Mouse (Mus musculus) forebrain, embryonic 15.5 days (tissue): ENCODE results near the gene Ap1b1. TPM values are rescaled to one million over a fixed set of nuclear protein-coding genes. Genes with fewer than 3 reads are reported as not detected.

Experiments
- ATAC-seq: fragments of 200-750 bp; cut with Nextera tagmentation; replicated peaks from 2 replicates; pipeline ENCODE4 v1.8.0; 2017; ENCODE audit warnings: mild to moderate bottlenecking, moderate TSS enrichment, moderate library complexity
- H3K27ac ChIP-seq: fragments of 300-500 bp; sonication (generic); replicated peaks from 2 replicates; pipeline ENCODE4 v1.5.1; 2015; ENCODE audit warnings: mild to moderate bottlenecking, inconsistent platforms
- H3K27me3 ChIP-seq: fragments of 300-500 bp; sonication (generic); 2 replicates; pipeline ENCODE4 v1.6.1; 2015; ENCODE audit warnings: inconsistent platforms
- H3K36me3 ChIP-seq: fragments of 300-500 bp; sonication (generic); 2 replicates; pipeline ENCODE4 v1.6.1; 2015; ENCODE audit warnings: mild to moderate bottlenecking, inconsistent platforms
- H3K4me1 ChIP-seq: fragments of 300-500 bp; sonication (generic); 2 replicates; pipeline ENCODE4 v1.6.1; 2015; ENCODE audit warnings: inconsistent platforms
- H3K4me2 ChIP-seq: fragments of 300-500 bp; sonication (generic); replicated peaks from 2 replicates; pipeline ENCODE4 v1.6.1; 2015; ENCODE audit warnings: mild to moderate bottlenecking, inconsistent platforms
- H3K4me3 ChIP-seq: fragments of 300-500 bp; sonication (generic); 2 replicates; pipeline ENCODE4 v1.5.1; 2015; ENCODE audit warnings: mild to moderate bottlenecking, inconsistent platforms
- H3K9ac ChIP-seq: fragments of 300-500 bp; sonication (generic); replicated peaks from 2 replicates; pipeline ENCODE4 v1.6.1; 2015; ENCODE audit warnings: mild to moderate bottlenecking, inconsistent platforms
- H3K9me3 ChIP-seq: fragments of 300-500 bp; sonication (generic); 2 replicates; pipeline ENCODE4 v1.6.1; 2016; ENCODE audit warnings: inconsistent platforms
- WGBS: fragments of 180-500 bp; shearing (Covaris S2); methylation state at CpG from one replicate; pipeline ENCODE4 v1.1.7; 2015; ENCODE audit warnings: mixed read lengths; 5-methylcytosine and 5-hydroxymethylcytosine counted together
- polyA plus RNA-seq: library from polyadenylated mRNA; unstranded; fragments of >200 nt; fragmentation: Nextera tagmentation; extraction: Ambion mirVana; gene quantifications from 2 replicates; pipeline ENCODE4 v1.2.1, GENCODE M21; 2015

Ap1b1 gene
- polyA plus RNA-seq, result 78.5 and 81.4 TPM in 2 replicates

DNA sequence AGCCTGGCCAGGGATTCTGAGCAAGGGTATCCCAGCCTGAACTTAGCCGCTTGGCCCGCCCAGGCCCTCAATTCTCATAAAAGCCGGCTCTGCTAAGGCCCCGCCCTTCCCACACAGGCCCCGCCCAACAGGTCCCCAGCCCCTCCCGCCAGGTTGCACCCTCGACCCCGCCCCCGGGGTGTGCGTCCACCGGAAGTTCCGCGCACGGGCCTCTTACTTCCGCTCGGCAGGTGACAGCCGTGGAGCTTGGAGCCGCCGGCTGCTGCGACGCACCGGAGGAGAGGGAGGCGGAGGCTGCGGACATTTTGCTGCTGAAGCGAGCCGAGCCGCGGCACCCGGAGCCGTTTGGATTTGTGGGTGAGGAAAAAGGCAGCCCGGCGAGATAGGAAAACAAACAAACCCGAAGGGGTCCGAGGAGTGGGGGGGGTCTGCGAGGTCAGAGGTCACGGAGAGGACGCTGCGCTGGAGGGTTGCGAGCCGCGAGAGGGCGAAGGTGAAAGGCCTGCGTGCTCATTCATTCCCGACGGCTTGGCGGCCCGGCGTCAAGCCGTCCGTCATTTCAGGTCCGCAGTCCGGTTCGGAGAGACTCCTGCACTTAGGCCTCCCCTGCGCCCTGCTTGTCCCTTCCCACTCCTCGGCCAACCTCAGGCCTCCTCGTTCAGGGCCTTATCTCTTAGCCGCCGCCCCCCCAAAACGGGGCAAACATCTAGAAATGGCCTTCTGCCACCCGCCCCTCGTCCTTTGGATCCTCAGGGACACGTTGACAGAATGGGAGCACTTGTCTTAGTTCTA lies at the start of gene Ap1b1:
Gene Ap1b1, plus strand, starts transcription at position 130 of the 792 bp plus-strand sequence.
- peaks cover 21% of the 10 kb centered on the region for H3K4me1 ChIP-seq
- peak within 1 kb of the TSS; percentile 73 for H3K9ac ChIP-seq
- peak within 1 kb of the TSS; percentile 93 for H3K4me2 ChIP-seq
- peak within 1 kb of the TSS; percentile 60 for H3K27ac ChIP-seq
- WGBS, result under 1% methylated on average over 60 of the region's 62 CpGs
- H3K27me3 ChIP-seq, result no peaks in the 10 kb centered on the region
- ATAC-seq, result peak; percentile 90
- H3K9me3 ChIP-seq, result no peaks in the 10 kb centered on the region
- H3K36me3 ChIP-seq, result no peaks in the 10 kb centered on the region; the same call in 1 of the 2 replicates
- H3K4me3 ChIP-seq, result peak within 1 kb of the TSS; percentile 71

- 44% methylated on average over 13 of the region's 13 CpGs for WGBS
Observed at GRCm38 (mm10) chr11:4946530-4946929, 40.1 kb upstream of the Ap1b1 start.

GRCm38 (mm10) chr11:4946947-4947812 lies 39.4 kb upstream of the Ap1b1 start:
- under 1% methylated on average over 120 of the region's 120 CpGs for WGBS
- Histone ChIP-seq H3K9me3 (no peaks in the 10 kb centered on the region), H3K27ac (peak overlapping the region; percentile 83), H3K27me3 (peaks cover 62% of the 10 kb centered on the region), H3K4me3 (peak overlapping the region; percentile 57), H3K36me3 (no peaks in the 10 kb centered on the region), H3K4me1 (peaks cover 29% of the 10 kb centered on the region), H3K4me2 (peak overlapping the region; percentile 80), H3K9ac (peak overlapping the region; percentile 67)
- peak; percentile 93 for ATAC-seq

More at GRCm38 (mm10) chr11:4946530-4946929, 40.1 kb upstream of the Ap1b1 start:
- no peaks in the 10 kb centered on the region for H3K36me3 ChIP-seq
- H3K9me3 ChIP-seq, result no peaks in the 10 kb centered on the region
- H3K9ac ChIP-seq, result 0 out of 2 replicates have a peak overlapping the region, but pooled peaks have one; percentile 13
- peaks cover 29% of the 10 kb centered on the region for H3K4me1 ChIP-seq
- ATAC-seq, result peak; percentile 23
- peak overlapping the region; percentile 83; the same call in 1 of the 2 replicates for H3K27ac ChIP-seq
- peaks cover 56% of the 10 kb centered on the region for H3K27me3 ChIP-seq
- peak overlapping the region; percentile 80 for H3K4me2 ChIP-seq
- H3K4me3 ChIP-seq, result peak overlapping the region; percentile 57

- H3K4me2 ChIP-seq, result peak within 1 kb of the TSS; percentile 80
- H3K27ac ChIP-seq, result peak within 1 kb of the TSS; percentile 83
- H3K9me3 ChIP-seq, result no peaks in the 10 kb centered on the region
- peak; percentile 49 for ATAC-seq
- under 1% methylated on average over 41 of the region's 41 CpGs for WGBS
- H3K27me3 ChIP-seq, result peaks cover 68% of the 10 kb centered on the region
- peaks cover 29% of the 10 kb centered on the region for H3K4me1 ChIP-seq
- H3K9ac ChIP-seq, result peak within 1 kb of the TSS; percentile 67
- H3K4me3 ChIP-seq, result peak within 1 kb of the TSS; percentile 57
- no peaks in the 10 kb centered on the region for H3K36me3 ChIP-seq
Observed at GRCm38 (mm10) chr11:4947813-4948174, 38.8 kb upstream of the Ap1b1 start, which contains the start of gene Nefh. Gene Nefh (minus strand): TSS chr11:4948064.

DNA sequence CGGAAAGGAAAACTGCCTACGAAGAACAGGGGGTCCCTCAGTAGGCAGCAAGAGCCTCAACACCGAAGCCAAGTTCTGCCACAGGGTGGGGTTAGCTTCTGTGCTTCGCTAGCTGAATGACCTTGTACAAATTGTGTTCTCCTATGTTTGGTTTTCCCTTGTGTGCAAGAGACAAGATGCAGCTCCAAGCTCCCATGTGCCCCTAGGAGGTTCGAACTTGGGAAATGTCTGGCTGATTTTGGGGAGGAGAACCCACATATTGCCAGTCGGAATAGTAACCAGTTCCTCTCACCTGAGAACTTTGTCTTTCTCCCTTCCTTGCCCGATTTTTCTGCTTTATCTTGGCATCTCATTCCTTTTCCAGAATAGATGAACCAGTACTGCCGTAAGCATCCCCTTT lies 37.8 kb upstream of the Ap1b1 start:
- no peaks in the 10 kb centered on the region for H3K36me3 ChIP-seq

GRCm38 (mm10) chr11:4949256-4950044 lies 37.2 kb upstream of the Ap1b1 start:
- Histone ChIP-seq H3K4me3 (peak overlapping the region; percentile 57), H3K27ac (no peak overlapping the region), H3K4me2 (peak overlapping the region; percentile 80), H3K27me3 (peaks cover 80% of the 10 kb centered on the region), H3K4me1 (peaks cover 29% of the 10 kb centered on the region), H3K9ac (no peak overlapping the region), H3K9me3 (no peaks in the 10 kb centered on the region), H3K36me3 (no peaks in the 10 kb centered on the region)
- 6% methylated on average over 23 of the region's 23 CpGs for WGBS
- no peak for ATAC-seq

More for the DNA sequence above, 37.8 kb upstream of the Ap1b1 start:
- H3K4me3 ChIP-seq, result peak overlapping the region; percentile 57
- WGBS, result 27% methylated on average over 8 of the region's 8 CpGs
- H3K27ac ChIP-seq, result no peak overlapping the region
- H3K4me2 ChIP-seq, result peak overlapping the region; percentile 80
- no peaks in the 10 kb centered on the region for H3K9me3 ChIP-seq
- peaks cover 77% of the 10 kb centered on the region for H3K27me3 ChIP-seq
- no peak for ATAC-seq
- H3K4me1 ChIP-seq, result peaks cover 29% of the 10 kb centered on the region
- H3K9ac ChIP-seq, result no peak overlapping the region

GRCm38 (mm10) chr11:4953401-4953800 lies 33.2 kb upstream of the Ap1b1 start:
- WGBS, result 12% methylated on average over 5 of the region's 6 CpGs
- Histone ChIP-seq H3K27me3 (peaks cover 51% of the 10 kb centered on the region), H3K36me3 (no peaks in the 10 kb centered on the region), H3K9me3 (no peaks in the 10 kb centered on the region), H3K4me1 (peaks cover 13% of the 10 kb centered on the region), H3K9ac (no peak overlapping the region), H3K4me3 (no peak overlapping the region), H3K4me2 (no peak overlapping the region), H3K27ac (no peak overlapping the region)
- no peak for ATAC-seq

GRCm38 (mm10) chr11:4953918-4954317 lies 32.7 kb upstream of the Ap1b1 start:
- Histone ChIP-seq H3K27ac (no peak overlapping the region), H3K4me1 (peaks cover 8% of the 10 kb centered on the region), H3K27me3 (peaks cover 47% of the 10 kb centered on the region), H3K9me3 (no peaks in the 10 kb centered on the region), H3K36me3 (no peaks in the 10 kb centered on the region), H3K4me3 (no peak overlapping the region), H3K9ac (no peak overlapping the region), H3K4me2 (no peak overlapping the region)
- WGBS, result under 1% methylated on average over 8 of the region's 8 CpGs
- ATAC-seq, result no peak

- no peaks in the 10 kb centered on the region for H3K4me1 ChIP-seq
- no peak overlapping the region for H3K4me2 ChIP-seq
- H3K36me3 ChIP-seq, result no peaks in the 10 kb centered on the region
- 62% methylated on average over 6 of the region's 6 CpGs for WGBS
- H3K9ac ChIP-seq, result no peak overlapping the region
- no peak overlapping the region for H3K27ac ChIP-seq
- ATAC-seq, result no peak
- no peak overlapping the region for H3K4me3 ChIP-seq
- H3K9me3 ChIP-seq, result no peaks in the 10 kb centered on the region
- H3K27me3 ChIP-seq, result no peaks in the 10 kb centered on the region
Observed at GRCm38 (mm10) chr11:4963099-4963808, 23.4 kb upstream of the Ap1b1 start.

DNA sequence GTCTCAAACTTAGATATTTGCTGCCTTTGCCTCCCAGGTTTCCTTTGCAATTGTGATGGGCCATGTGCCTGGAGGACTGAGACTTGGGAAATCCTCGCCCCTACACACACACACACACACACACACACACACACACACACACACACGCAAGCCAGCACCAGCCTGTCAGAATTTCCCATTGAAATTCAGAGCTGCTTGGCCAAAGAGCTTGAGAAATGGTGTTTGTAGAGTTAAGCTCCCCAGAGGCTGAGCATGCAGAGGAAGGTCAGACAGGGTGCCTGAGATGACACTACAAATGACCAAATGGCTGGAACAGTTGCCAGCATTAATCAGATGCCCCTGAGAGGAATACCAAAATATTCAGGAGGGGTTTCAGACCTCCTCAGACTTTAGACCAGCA lies 20.3 kb upstream of the Ap1b1 start:
- no peak for ATAC-seq
- Histone ChIP-seq H3K27me3 (no peaks in the 10 kb centered on the region), H3K9ac (no peak overlapping the region), H3K4me1 (no peaks in the 10 kb centered on the region), H3K9me3 (no peaks in the 10 kb centered on the region), H3K36me3 (no peaks in the 10 kb centered on the region), H3K4me3 (no peak overlapping the region), H3K4me2 (no peak overlapping the region), H3K27ac (no peak overlapping the region)
- 51% methylated on average over 2 of the region's 2 CpGs for WGBS

- no peak overlapping the region for H3K4me2 ChIP-seq
- H3K4me1 ChIP-seq, result no peaks in the 10 kb centered on the region
- H3K27me3 ChIP-seq, result no peaks in the 10 kb centered on the region
- H3K36me3 ChIP-seq, result no peaks in the 10 kb centered on the region
- WGBS, result 59% methylated on average over 5 of the region's 5 CpGs
- no peak for ATAC-seq
- no peak overlapping the region for H3K4me3 ChIP-seq
- H3K9me3 ChIP-seq, result no peaks in the 10 kb centered on the region
- H3K9ac ChIP-seq, result no peak overlapping the region
- H3K27ac ChIP-seq, result no peak overlapping the region
Observed at GRCm38 (mm10) chr11:4966888-4967287, 19.7 kb upstream of the Ap1b1 start.
